Mouse (Mus musculus): ENCODE results near the gene Krt75. TPM values are rescaled to one million over a fixed set of nuclear protein-coding genes. Genes with fewer than 3 reads are reported as not detected.

The Krt75 gene
- not detected for polyA plus RNA-seq (2012; fragmentation: generic; extraction: Trizol)

- no peak for TF ChIP-seq POLR2A (IDR thresholded peaks at IDR 0.05; ENCODE audit: insufficient read length, low read depth)
- TF ChIP-seq REST (IDR thresholded peaks at IDR 0.05; ENCODE audit: insufficient read depth, insufficient read length): no peak
- TF ChIP-seq SRF (IDR thresholded peaks at IDR 0.05; ENCODE audit: control insufficient read depth, insufficient read length, low read depth): no peak
- no peak for TF ChIP-seq E2F4 (IDR thresholded peaks at IDR 0.05; ENCODE audit: insufficient read depth)
- no peak for TF ChIP-seq TCF3 (IDR thresholded peaks at IDR 0.05; ENCODE audit: insufficient read length, low read depth)
- no peak for TF ChIP-seq USF1 (IDR thresholded peaks at IDR 0.05; ENCODE audit: low read depth)
- no peak for TF ChIP-seq MAX (IDR thresholded peaks at IDR 0.05; ENCODE audit: low read depth)
- no peak for TF ChIP-seq CEBPB (IDR thresholded peaks at IDR 0.05; ENCODE audit: insufficient read depth, poor library complexity, severe bottlenecking)
- no peak for TF ChIP-seq MYOG (IDR thresholded peaks at IDR 0.05; ENCODE audit: control insufficient read depth in 1 of 3, insufficient read depth in 1 of 3, insufficient read length in 2 of 3, low read depth in 2 of 3)
- TF ChIP-seq TCF12 (IDR thresholded peaks at IDR 0.05; ENCODE audit: insufficient read depth, poor library complexity, severe bottlenecking): no peak
- TF ChIP-seq MYOD1 (IDR thresholded peaks at IDR 0.05; ENCODE audit: control insufficient read depth in 1 of 3, insufficient read length in 2 of 3, low read depth in 2 of 3): no peak
- no peaks in the 10 kb centered on the region for H3K79me2 ChIP-seq (ENCODE audit: control insufficient read depth, insufficient read depth)
- H3K4me3 ChIP-seq: no peak within 1 kb of the TSS
- no peak within 1 kb of the TSS for H3ac ChIP-seq (ENCODE audit: control insufficient read depth, insufficient read length)
- no peaks in the 10 kb centered on the region for H3K36me3 ChIP-seq (ENCODE audit: control insufficient read depth, insufficient read depth)
- peaks cover 63% of the 10 kb centered on the region for H3K27me3 ChIP-seq (ENCODE audit: control insufficient read depth, insufficient read depth, insufficient read length)
- H3K4me2 ChIP-seq (ENCODE audit: low read depth): no peak within 1 kb of the TSS
Observed at GRCm38 (mm10) chr15:101573796-101574345, at the start of gene Krt75. Gene Krt75 (minus strand): TSS chr15:101573904.

GRCm38 (mm10) chr15:101599123-101599522 is 25.4 kb upstream of the Krt75 start:
- no peaks in the 10 kb centered on the region for H3K36me3 ChIP-seq (ENCODE audit: control insufficient read depth, insufficient read depth)
- no peak overlapping the region for H3K4me2 ChIP-seq (ENCODE audit: low read depth)
- no peaks in the 10 kb centered on the region for H3K79me2 ChIP-seq (ENCODE audit: control insufficient read depth, insufficient read depth)
- TF ChIP-seq USF1 (IDR thresholded peaks at IDR 0.05; ENCODE audit: low read depth) (no peak), TCF3 (IDR thresholded peaks at IDR 0.05; ENCODE audit: insufficient read length, low read depth) (no peak), E2F4 (IDR thresholded peaks at IDR 0.05; ENCODE audit: insufficient read depth) (no peak), TCF12 (IDR thresholded peaks at IDR 0.05; ENCODE audit: insufficient read depth, poor library complexity, severe bottlenecking) (no peak), CEBPB (IDR thresholded peaks at IDR 0.05; ENCODE audit: insufficient read depth, poor library complexity, severe bottlenecking) (no peak), MAX (IDR thresholded peaks at IDR 0.05; ENCODE audit: low read depth) (no peak), POLR2AphosphoS2 (IDR thresholded peaks at IDR 0.05; ENCODE audit: insufficient read length, low read depth) (no peak), MYOD1 (IDR thresholded peaks at IDR 0.05; ENCODE audit: control insufficient read depth in 1 of 3, insufficient read length in 2 of 3, low read depth in 2 of 3) (no peak), POLR2A (IDR thresholded peaks at IDR 0.05; ENCODE audit: insufficient read length, low read depth) (no peak), SRF (IDR thresholded peaks at IDR 0.05; ENCODE audit: control insufficient read depth, insufficient read length, low read depth) (no peak), REST (IDR thresholded peaks at IDR 0.05; ENCODE audit: insufficient read depth, insufficient read length) (no peak), MYOG (IDR thresholded peaks at IDR 0.05; ENCODE audit: control insufficient read depth in 1 of 3, insufficient read depth in 1 of 3, insufficient read length in 2 of 3, low read depth in 2 of 3) (no peak)
- no peak overlapping the region for H3K4me3 ChIP-seq
- H3ac ChIP-seq (ENCODE audit: control insufficient read depth, insufficient read length): no peak overlapping the region
- H3K27me3 ChIP-seq (ENCODE audit: control insufficient read depth, insufficient read depth, insufficient read length): peaks cover 20% of the 10 kb centered on the region

- Histone ChIP-seq H3K27me3 (ENCODE audit: control insufficient read depth, insufficient read depth, insufficient read length) (peaks cover 14% of the 10 kb centered on the region), H3K4me2 (ENCODE audit: low read depth) (no peak overlapping the region), H3K4me3 (no peak overlapping the region), H3K36me3 (ENCODE audit: control insufficient read depth, insufficient read depth) (no peaks in the 10 kb centered on the region), H3ac (ENCODE audit: control insufficient read depth, insufficient read length) (no peak overlapping the region), H3K79me2 (ENCODE audit: control insufficient read depth, insufficient read depth) (no peaks in the 10 kb centered on the region)
- TF ChIP-seq CEBPB (IDR thresholded peaks at IDR 0.05; ENCODE audit: insufficient read depth, poor library complexity, severe bottlenecking): no peak
- no peak for TF ChIP-seq POLR2AphosphoS2 (IDR thresholded peaks at IDR 0.05; ENCODE audit: insufficient read length, low read depth)
- no peak for TF ChIP-seq REST (IDR thresholded peaks at IDR 0.05; ENCODE audit: insufficient read depth, insufficient read length)
- no peak for TF ChIP-seq MYOG (IDR thresholded peaks at IDR 0.05; ENCODE audit: control insufficient read depth in 1 of 3, insufficient read depth in 1 of 3, insufficient read length in 2 of 3, low read depth in 2 of 3)
- TF ChIP-seq POLR2A (IDR thresholded peaks at IDR 0.05; ENCODE audit: insufficient read length, low read depth): no peak
- TF ChIP-seq SRF (IDR thresholded peaks at IDR 0.05; ENCODE audit: control insufficient read depth, insufficient read length, low read depth): no peak
- no peak for TF ChIP-seq TCF12 (IDR thresholded peaks at IDR 0.05; ENCODE audit: insufficient read depth, poor library complexity, severe bottlenecking)
- no peak for TF ChIP-seq MYOD1 (IDR thresholded peaks at IDR 0.05; ENCODE audit: control insufficient read depth in 1 of 3, insufficient read length in 2 of 3, low read depth in 2 of 3)
- TF ChIP-seq USF1 (IDR thresholded peaks at IDR 0.05; ENCODE audit: low read depth): no peak
- no peak for TF ChIP-seq E2F4 (IDR thresholded peaks at IDR 0.05; ENCODE audit: insufficient read depth)
- TF ChIP-seq MAX (IDR thresholded peaks at IDR 0.05; ENCODE audit: low read depth): no peak
- TF ChIP-seq TCF3 (IDR thresholded peaks at IDR 0.05; ENCODE audit: insufficient read length, low read depth): no peak
Observed at GRCm38 (mm10) chr15:101588216-101588615, 14.5 kb upstream of the Krt75 start.

GRCm38 (mm10) chr15:101584456-101584855 is 10.8 kb upstream of the Krt75 start:
- no peak overlapping the region for H3ac ChIP-seq (ENCODE audit: control insufficient read depth, insufficient read length)
- H3K79me2 ChIP-seq (ENCODE audit: control insufficient read depth, insufficient read depth): no peaks in the 10 kb centered on the region
- no peak overlapping the region for H3K4me3 ChIP-seq
- H3K27me3 ChIP-seq (ENCODE audit: control insufficient read depth, insufficient read depth, insufficient read length): peaks cover 14% of the 10 kb centered on the region
- no peak overlapping the region for H3K4me2 ChIP-seq (ENCODE audit: low read depth)
- no peaks in the 10 kb centered on the region for H3K36me3 ChIP-seq (ENCODE audit: control insufficient read depth, insufficient read depth)
- TF ChIP-seq E2F4 (IDR thresholded peaks at IDR 0.05; ENCODE audit: insufficient read depth) (no peak), REST (IDR thresholded peaks at IDR 0.05; ENCODE audit: insufficient read depth, insufficient read length) (no peak), SRF (IDR thresholded peaks at IDR 0.05; ENCODE audit: control insufficient read depth, insufficient read length, low read depth) (no peak), TCF3 (IDR thresholded peaks at IDR 0.05; ENCODE audit: insufficient read length, low read depth) (no peak), MAX (IDR thresholded peaks at IDR 0.05; ENCODE audit: low read depth) (no peak), CEBPB (IDR thresholded peaks at IDR 0.05; ENCODE audit: insufficient read depth, poor library complexity, severe bottlenecking) (no peak), TCF12 (IDR thresholded peaks at IDR 0.05; ENCODE audit: insufficient read depth, poor library complexity, severe bottlenecking) (no peak), MYOG (IDR thresholded peaks at IDR 0.05; ENCODE audit: control insufficient read depth in 1 of 3, insufficient read depth in 1 of 3, insufficient read length in 2 of 3, low read depth in 2 of 3) (no peak)
